Mouse (Mus musculus) mouse trophoblast stem cell (cell line): ENCODE data around the gene Mgat5.

ENCODE experiments used
- in situ Hi-C, 2 experiments: fragments of 300-500 bp; cut with MseI, MboI; formaldehyde crosslinking; loops; 2 replicates in 1 of 2; 3 replicates in 1 of 2; pipeline ENCODE4 v1.15.1; 2025

The Mgat5 gene

GRCm38 (mm10) chr1:127337740-127338139, 132.9 kb downstream of the Mgat5 start:
- in situ Hi-C loops: no loop called here

GRCm38 (mm10) chr1:127338833-127339487, 134.1 kb downstream of the Mgat5 start:
- in situ Hi-C loops: no loop called here

- in situ Hi-C loops: no loop called here
Measured at GRCm38 (mm10) chr1:127340296-127340695, 135.5 kb downstream of the Mgat5 start.

- in situ Hi-C loops: no loop called here
Measured at GRCm38 (mm10) chr1:127344913-127345312, 140.1 kb downstream of the Mgat5 start.

- in situ Hi-C loops: no loop called here
Measured at GRCm38 (mm10) chr1:127346596-127347139, 141.9 kb downstream of the Mgat5 start.

GRCm38 (mm10) chr1:127347878-127348620, 143.2 kb downstream of the Mgat5 start:
- in situ Hi-C loops: no loop called here

GRCm38 (mm10) chr1:127348642-127349341, 144.0 kb downstream of the Mgat5 start:
- in situ Hi-C loops: no loop called here

GRCm38 (mm10) chr1:127351380-127352057, 146.7 kb downstream of the Mgat5 start:
- in situ Hi-C loops: no loop called here

GRCm38 (mm10) chr1:127352131-127352793, 147.4 kb downstream of the Mgat5 start:
- in situ Hi-C loops: no loop called here

GRCm38 (mm10) chr1:127353408-127353807, 148.6 kb downstream of the Mgat5 start:
- in situ Hi-C loops: no loop called here

GRCm38 (mm10) chr1:127354152-127354551, 149.3 kb downstream of the Mgat5 start:
- in situ Hi-C loops: no loop called here

- in situ Hi-C loops: no loop called here
Measured at GRCm38 (mm10) chr1:127355034-127355433, 150.2 kb downstream of the Mgat5 start.

- in situ Hi-C loops: no loop called here
Measured at GRCm38 (mm10) chr1:127363638-127364037, 158.8 kb downstream of the Mgat5 start.

- in situ Hi-C loops: no loop called here
Measured at GRCm38 (mm10) chr1:127365706-127366105, 160.9 kb downstream of the Mgat5 start.

GRCm38 (mm10) chr1:127366111-127366510, 161.3 kb downstream of the Mgat5 start:
- in situ Hi-C loops: no loop called here

- in situ Hi-C loops: no loop called here
Measured at GRCm38 (mm10) chr1:127368513-127368912, 163.7 kb downstream of the Mgat5 start.

GRCm38 (mm10) chr1:127369538-127369937, 164.7 kb downstream of the Mgat5 start:
- in situ Hi-C loops: no loop called here

GRCm38 (mm10) chr1:127372096-127372495, 167.3 kb downstream of the Mgat5 start:
- in situ Hi-C loops: no loop called here

GRCm38 (mm10) chr1:127373559-127373958, 168.7 kb downstream of the Mgat5 start:
- in situ Hi-C loops: no loop called here

- in situ Hi-C loops: no loop called here
Measured at GRCm38 (mm10) chr1:127374157-127374556, 169.3 kb downstream of the Mgat5 start.

GRCm38 (mm10) chr1:127380140-127380539, 175.3 kb downstream of the Mgat5 start:
- in situ Hi-C loops: no loop called here
